Mouse (Mus musculus) retina, embryonic 14.5 days (tissue): ENCODE data around the gene Cd47.

Experiments
- DNase-seq: peaks from one replicate; pipeline ENCODE4 v3.0.0-alpha.2; 2015; ENCODE audit warnings: low spot score

Cd47 gene

GRCm38 (mm10) chr16:49873918-49874317 is 73.6 kb downstream of the Cd47 start:
- DNase-seq = no peak

- DNase-seq = no peak
Measured at GRCm38 (mm10) chr16:49874546-49874945, 74.2 kb downstream of the Cd47 start.

- no peak for DNase-seq
Measured at GRCm38 (mm10) chr16:49876291-49877030, 76.1 kb downstream of the Cd47 start.

- no peak for DNase-seq
Measured at GRCm38 (mm10) chr16:49877243-49877642, 76.9 kb downstream of the Cd47 start.

GRCm38 (mm10) chr16:49878051-49878450 is 77.7 kb downstream of the Cd47 start:
- no peak for DNase-seq

- no peak for DNase-seq
Measured at GRCm38 (mm10) chr16:49886403-49887066, 86.2 kb downstream of the Cd47 start.

- no peak for DNase-seq
Measured at GRCm38 (mm10) chr16:49887290-49887689, 87.0 kb downstream of the Cd47 start.

GRCm38 (mm10) chr16:49887811-49888564 is 87.7 kb downstream of the Cd47 start:
- DNase-seq = no peak

- no peak for DNase-seq
Measured at GRCm38 (mm10) chr16:49889031-49889655, 88.8 kb downstream of the Cd47 start.

- no peak for DNase-seq
Measured at GRCm38 (mm10) chr16:49892252-49892651, 91.9 kb downstream of the Cd47 start.

- no peak for DNase-seq
Measured at GRCm38 (mm10) chr16:49892945-49893344, 92.6 kb downstream of the Cd47 start.

GRCm38 (mm10) chr16:49894624-49895023 is 94.3 kb downstream of the Cd47 start:
- no peak for DNase-seq

- DNase-seq = no peak
Measured at GRCm38 (mm10) chr16:49896132-49896531, 95.8 kb downstream of the Cd47 start.

- DNase-seq = no peak
Measured at GRCm38 (mm10) chr16:49901395-49901794, 101.1 kb downstream of the Cd47 start.

- no peak for DNase-seq
Measured at GRCm38 (mm10) chr16:49902083-49902482, 101.8 kb downstream of the Cd47 start.

- no peak for DNase-seq
Measured at GRCm38 (mm10) chr16:49904248-49904930, 104.1 kb downstream of the Cd47 start.

GRCm38 (mm10) chr16:49905041-49905440 is 104.7 kb downstream of the Cd47 start:
- DNase-seq = no peak

- no peak for DNase-seq
Measured at GRCm38 (mm10) chr16:49905601-49906001, 105.3 kb downstream of the Cd47 start.

- no peak for DNase-seq
Measured at GRCm38 (mm10) chr16:49906066-49906465, 105.7 kb downstream of the Cd47 start.

- no peak for DNase-seq
Measured at GRCm38 (mm10) chr16:49906940-49907339, 106.6 kb downstream of the Cd47 start.

GRCm38 (mm10) chr16:49907356-49907755 is 107.0 kb downstream of the Cd47 start:
- peak; percentile 46 for DNase-seq

- DNase-seq = no peak
Measured at GRCm38 (mm10) chr16:49909536-49909935, 109.2 kb downstream of the Cd47 start.
